In genomic region chr14:54775534-54776041, GRCm38 (mm10) we compare ENCODE assay signal across 28 mouse cellular contexts. TPM values are rescaled to one million over a fixed set of nuclear protein-coding genes. Genes with fewer than 3 reads are reported as not detected.
DNase-seq lines count a peak whose midpoint lies in the region; ATAC-seq and TF ChIP-seq lines count a peak whose summit lies in the region.
"Had no signal": no experiment of that assay in that cellular context is flagged by ENCODE, and none has a peak within 500 bp of the region (broad histone marks: within the 10 kb centered on the region; RNA-seq: fewer than 3 reads in every experiment).

No protein-coding gene starts in this region.

- 80% methylated on average over 7 of the region's 7 CpGs for WGBS in forebrain, embryonic 15.5 days
- WGBS in forebrain, embryonic 12.5 days = 88% methylated on average over 7 of the region's 7 CpGs
- WGBS in olfactory bulb, adult 2 months = 57% methylated on average over 7 of the region's 7 CpGs
- 91% methylated on average over 7 of the region's 7 CpGs for WGBS in midbrain, embryonic 15.5 days

- H3K36me3 ChIP-seq in forebrain, embryonic 15.5 days = no peaks in the 10 kb centered on the region
- no peaks in the 10 kb centered on the region for H3K36me3 ChIP-seq in forebrain, embryonic 12.5 days (replicated peaks)
- no peaks in the 10 kb centered on the region for H3K36me3 ChIP-seq in midbrain, embryonic 15.5 days (replicated peaks)
- H3K36me3 ChIP-seq: heart, embryonic 15.5 days; limb, embryonic 12.5 days; neural tube, embryonic 15.5 days had no signal

- H3K9ac ChIP-seq in forebrain, embryonic 15.5 days (replicated peaks) = no peak overlapping the region
- H3K9ac ChIP-seq in forebrain, embryonic 12.5 days = no peak overlapping the region
- H3K9ac ChIP-seq in midbrain, embryonic 15.5 days = no peak overlapping the region
- H3K9ac ChIP-seq: heart, embryonic 15.5 days; hindbrain, embryonic 14.5 days; limb, embryonic 12.5 days; liver, postnatal 0 days; neural tube, embryonic 15.5 days had no signal

- H3K27ac ChIP-seq in forebrain, embryonic 15.5 days (replicated peaks) = peak overlapping the region; percentile 42; the same call in 1 of the 2 replicates
- H3K27ac ChIP-seq in forebrain, embryonic 12.5 days = no peak overlapping the region
- peak overlapping the region; percentile 71; the same call in 1 of the 2 replicates for H3K27ac ChIP-seq in olfactory bulb, adult 2 months (ENCODE audit: insufficient read depth, low read depth, low read length)
- H3K27ac ChIP-seq in midbrain, embryonic 15.5 days = no peak overlapping the region
- H3K27ac ChIP-seq: heart, embryonic 15.5 days; hindbrain, embryonic 14.5 days; kidney, postnatal 0 days; limb, embryonic 12.5 days; neural tube, embryonic 15.5 days had no signal

- H3K4me1 ChIP-seq in forebrain, embryonic 15.5 days = peaks cover 19% of the 10 kb centered on the region
- H3K4me1 ChIP-seq in forebrain, embryonic 12.5 days = peaks cover under 1% of the 10 kb centered on the region
- H3K4me1 ChIP-seq in olfactory bulb, adult 2 months (ENCODE audit: control insufficient read depth, insufficient read depth, low read length) = peaks cover 31% of the 10 kb centered on the region
- peaks cover 7% of the 10 kb centered on the region for H3K4me1 ChIP-seq in midbrain, embryonic 15.5 days

- no peak overlapping the region for H3K4me2 ChIP-seq in forebrain, embryonic 15.5 days (replicated peaks)
- no peak overlapping the region for H3K4me2 ChIP-seq in forebrain, embryonic 12.5 days
- no peak overlapping the region for H3K4me2 ChIP-seq in midbrain, embryonic 15.5 days
- H3K4me2 ChIP-seq: heart, embryonic 15.5 days; hindbrain, embryonic 14.5 days; limb, embryonic 12.5 days; liver, embryonic 11.5 days; midbrain, embryonic 11.5 days; neural tube, embryonic 15.5 days had no signal

- no peak overlapping the region for H3K4me3 ChIP-seq in forebrain, embryonic 15.5 days
- H3K4me3 ChIP-seq in forebrain, embryonic 12.5 days (replicated peaks) = no peak overlapping the region
- H3K4me3 ChIP-seq in olfactory bulb, adult 2 months (ENCODE audit: insufficient read depth, low read depth, low read length) = no peak overlapping the region
- no peak overlapping the region for H3K4me3 ChIP-seq in midbrain, embryonic 15.5 days
- H3K4me3 ChIP-seq: heart, embryonic 15.5 days; limb, embryonic 12.5 days; neural tube, embryonic 15.5 days had no signal

- peak; percentile 89 for DNase-seq in brain, adult 2 months (ENCODE audit: low read depth, low spot score)
- DNase-seq in cerebellum, adult 9-11 months = peak; percentile 69
- no peak for DNase-seq in lung, postnatal 36 days
- DNase-seq: adrenal gland, adult 8-10 months; gastrocnemius, postnatal 36 days; heart, postnatal 36 days; kidney, adult 18-20 months; liver, postnatal 0 days; right cerebral cortex, postnatal 14 days; spleen, adult 18-20 months; thymus, postnatal 14 days had no signal

- no peaks in the 10 kb centered on the region for H3K27me3 ChIP-seq in forebrain, embryonic 15.5 days
- H3K27me3 ChIP-seq in forebrain, embryonic 12.5 days = peaks cover 9% of the 10 kb centered on the region
- no peaks in the 10 kb centered on the region for H3K27me3 ChIP-seq in midbrain, embryonic 15.5 days (replicated peaks)
- H3K27me3 ChIP-seq: neural tube, embryonic 15.5 days had no signal

- no peak for TF ChIP-seq POLR2A in olfactory bulb, adult 2 months (IDR thresholded peaks at IDR 0.05; ENCODE audit: insufficient read depth, low read depth, low read length)

- no peak for TF ChIP-seq CTCF in olfactory bulb, adult 2 months (IDR thresholded peaks at IDR 0.05; ENCODE audit: insufficient read depth, low read depth, low read length)

- no peak for ATAC-seq in forebrain, embryonic 15.5 days (replicated peaks)
- no peak for ATAC-seq in forebrain, embryonic 12.5 days (ENCODE audit: low FRiP score)
- no peak for ATAC-seq in midbrain, embryonic 15.5 days (replicated peaks)
- ATAC-seq: activated CD4-positive, CD25-positive, alpha-beta regulatory T cell, adult 4 months; forebrain, embryonic 16.5 days; inflammation-experienced regulatory T-cells, adult 6 months; liver, postnatal 0 days; lung, postnatal 0 days had no signal

- no peaks in the 10 kb centered on the region for H3K9me3 ChIP-seq in forebrain, embryonic 15.5 days
- no peaks in the 10 kb centered on the region for H3K9me3 ChIP-seq in forebrain, embryonic 12.5 days
- H3K9me3 ChIP-seq in midbrain, embryonic 15.5 days = no peaks in the 10 kb centered on the region
- H3K9me3 ChIP-seq: heart, embryonic 15.5 days; limb, embryonic 12.5 days; neural tube, embryonic 15.5 days had no signal

RNA-seq across cellular contexts. Expression of gene Slc7a8, which starts 6.2 kb away (rescaled TPM):
- 6.4 and 8.2 TPM in 2 replicates for polyA plus RNA-seq in forebrain, embryonic 15.5 days (2015; fragmentation: Nextera tagmentation; extraction: Ambion mirVana)
- polyA plus RNA-seq in forebrain, embryonic 12.5 days (2016; fragmentation: Nextera tagmentation; extraction: Ambion mirVana) = 2.3 and 2.7 TPM in 2 replicates
- not detected in 2 replicates for polyA plus RNA-seq in olfactory bulb, adult 2 months (2012; ENCODE audit: insufficient read depth, insufficient read length, low replicate concordance, missing spikeins)
- 8.9 and 9.9 TPM in 2 replicates for polyA plus RNA-seq in midbrain, embryonic 15.5 days (2015; fragmentation: Nextera tagmentation; extraction: Ambion mirVana)
- polyA plus RNA-seq: activated CD4-positive, CD25-positive, alpha-beta regulatory T cell, adult 4 months; C2C12 had no signal

RNA-seq across cellular contexts. Expression of gene Rnf212b, which starts 38.4 kb away (rescaled TPM):
- polyA plus RNA-seq in forebrain, embryonic 15.5 days (2015; fragmentation: Nextera tagmentation; extraction: Ambion mirVana) = not detected in 2 replicates
- polyA plus RNA-seq in forebrain, embryonic 12.5 days (2016; fragmentation: Nextera tagmentation; extraction: Ambion mirVana) = not detected in 2 replicates
- not detected in 2 replicates for polyA plus RNA-seq in olfactory bulb, adult 2 months (2012; ENCODE audit: insufficient read depth, insufficient read length, low replicate concordance, missing spikeins)
- polyA plus RNA-seq in midbrain, embryonic 15.5 days (2015; fragmentation: Nextera tagmentation; extraction: Ambion mirVana) = not detected in 2 replicates
- polyA plus RNA-seq: activated CD4-positive, CD25-positive, alpha-beta regulatory T cell, adult 4 months; C2C12; embryonic facial prominence, embryonic 14.5 days; forebrain, embryonic 16.5 days; heart, embryonic 15.5 days; hindbrain, embryonic 14.5 days; inflammation-experienced regulatory T-cells, adult 6 months; limb, embryonic 12.5 days; liver, embryonic 11.5 days; liver, postnatal 0 days; lung, postnatal 0 days; midbrain, embryonic 11.5 days had no signal

Comparison
In these comparisons a context has a peak if more than half of its experiments do, and no peak if none do; other contexts are left out.
1. H3K27ac ChIP-seq: peak in forebrain, embryonic 15.5 days (single experiment) and olfactory bulb, adult 2 months (single experiment); none in forebrain, embryonic 12.5 days (single experiment) and midbrain, embryonic 15.5 days (single experiment).